Mouse (Mus musculus) CH12.LX (cell line): ENCODE results near the gene Daam1. TPM values are rescaled to one million over a fixed set of nuclear protein-coding genes. Genes with fewer than 3 reads are reported as not detected.

Experiments used
- DNase-seq: peaks from one replicate; pipeline ENCODE4 v3.0.0-alpha.2; 2013; ENCODE audit errors: extremely low read depth
- H3K27ac ChIP-seq: 2 replicates; pipeline ENCODE4 v1.5.1; 2012; ENCODE audit warnings: low read depth, mild to moderate bottlenecking, control low read depth, moderate library complexity; ENCODE audit not compliant: insufficient read depth
- H3K27me3 ChIP-seq: replicated peaks from 2 replicates; pipeline ENCODE3; 2012; ENCODE audit warnings: inconsistent platforms
- H3K36me3 ChIP-seq, 2 experiments: replicated peaks in 1 of 2; 2 replicates each; pipeline versions ENCODE3 to v1.6.1; 2012; ENCODE audit warnings: inconsistent platforms in 1 of 2, low read length in 1 of 2, mild to moderate bottlenecking in 1 of 2, mixed read lengths in 1 of 2, moderate library complexity in 1 of 2; ENCODE audit not compliant: control insufficient read depth in 1 of 2, insufficient read depth in 1 of 2
- H3K4me1 ChIP-seq, 2 experiments: 2 replicates each; pipeline ENCODE4 v1.6.1; 2012; ENCODE audit warnings: inconsistent platforms in 1 of 2, moderate library complexity in 1 of 2; ENCODE audit not compliant: insufficient read depth in 2 of 2, control insufficient read depth in 1 of 2
- H3K4me2 ChIP-seq: 2 replicates; pipeline ENCODE4 v1.6.1; 2012; ENCODE audit warnings: low read depth, mild to moderate bottlenecking, control low read depth; ENCODE audit not compliant: poor library complexity, insufficient read depth, severe bottlenecking
- H3K4me3 ChIP-seq, 3 experiments: fragments of 150-350 bp in 1 of 3; sonication (generic) in 1 of 3; replicated peaks in 1 of 3; 2 replicates each; pipeline versions ENCODE3 to v1.5.1; 2011 to 2012; ENCODE audit warnings: low read depth in 2 of 3, low read length in 2 of 3, mild to moderate bottlenecking in 2 of 3, moderate library complexity in 2 of 3, control low read depth in 1 of 3, improper control_type of control experiment in 1 of 3, inconsistent platforms in 1 of 3, mixed read lengths in 1 of 3; ENCODE audit not compliant: poor library complexity in 1 of 3
- H3K79me2 ChIP-seq: replicated peaks from 2 replicates; pipeline ENCODE4 v1.6.1; 2012; ENCODE audit warnings: mild to moderate bottlenecking, moderate library complexity; ENCODE audit not compliant: control insufficient read depth, poor library complexity, insufficient read depth, severe bottlenecking; ENCODE audit errors: extremely low read depth
- H3K9ac ChIP-seq: 2 replicates; pipeline ENCODE4 v1.6.1; 2012; ENCODE audit warnings: low read depth, mild to moderate bottlenecking, control low read depth, moderate library complexity; ENCODE audit not compliant: insufficient read depth
- H3K9me3 ChIP-seq: replicated peaks from 2 replicates; pipeline ENCODE3; 2012; ENCODE audit warnings: low read length, inconsistent platforms, mixed read lengths
- BHLHE40 ChIP-seq: IDR thresholded peaks from 2 replicates; pipeline ENCODE4 v1.6.1; 2011; ENCODE audit warnings: mild to moderate bottlenecking, low read depth, low read length, improper control_type of control experiment
- CHD1 ChIP-seq: IDR thresholded peaks from 2 replicates; pipeline ENCODE4 v1.6.1; 2012; ENCODE audit warnings: low read depth, low read length, improper control_type of control experiment, inconsistent platforms
- CTCF ChIP-seq, 2 experiments: IDR thresholded peaks in 1 of 2; conservative IDR thresholded peaks in 1 of 2; 2 replicates each; pipeline ENCODE4 v1.5.1; 2011 to 2012; ENCODE audit warnings: low read depth in 2 of 2, low read length in 2 of 2, improper control_type of control experiment in 1 of 2, inconsistent platforms in 1 of 2, mild to moderate bottlenecking in 1 of 2, moderate library complexity in 1 of 2
- ETS1 ChIP-seq: conservative IDR thresholded peaks from 2 replicates; pipeline ENCODE4 v1.6.1; 2012; ENCODE audit warnings: low read depth, mild to moderate bottlenecking, inconsistent platforms, low read length, improper control_type of control experiment, moderate library complexity
- HCFC1 ChIP-seq: IDR thresholded peaks from 2 replicates; pipeline ENCODE4 v1.6.1; 2012; ENCODE audit warnings: low read depth, mild to moderate bottlenecking, inconsistent platforms, low read length, improper control_type of control experiment
- JUN ChIP-seq: IDR thresholded peaks from 2 replicates; pipeline ENCODE4 v1.6.1; 2011; ENCODE audit warnings: low read depth, mild to moderate bottlenecking, low read length, improper control_type of control experiment, moderate library complexity; ENCODE audit not compliant: insufficient read depth
- JUND ChIP-seq: conservative IDR thresholded peaks from 2 replicates; pipeline ENCODE4 v1.6.1; 2011; ENCODE audit warnings: low read depth, low read length, improper control_type of control experiment
- MAFK ChIP-seq: IDR thresholded peaks from 2 replicates; pipeline ENCODE4 v1.6.1; 2011; ENCODE audit warnings: low read length, improper control_type of control experiment; ENCODE audit not compliant: insufficient replicate concordance
- MAX ChIP-seq: IDR thresholded peaks from 2 replicates; pipeline ENCODE4 v1.6.1; 2011; ENCODE audit warnings: low read length, improper control_type of control experiment
- MEF2A ChIP-seq: IDR thresholded peaks from 2 replicates; pipeline ENCODE4 v1.6.1; 2014; ENCODE audit warnings: low read depth, mild to moderate bottlenecking, inconsistent platforms, low read length, improper control_type of control experiment, borderline replicate concordance
- MYC ChIP-seq: IDR thresholded peaks from 2 replicates; pipeline ENCODE4 v1.6.1; 2011; ENCODE audit warnings: low read depth, mild to moderate bottlenecking, improper control_type of control experiment, low read length
- NRF1 ChIP-seq: IDR thresholded peaks from 2 replicates; pipeline ENCODE4 v1.6.1; 2014; ENCODE audit warnings: low read depth, mild to moderate bottlenecking, inconsistent platforms, low read length, improper control_type of control experiment, moderate library complexity
- POLR2A ChIP-seq: IDR thresholded peaks from 2 replicates; pipeline ENCODE4 v1.6.1; 2011; ENCODE audit warnings: low read depth, mild to moderate bottlenecking, improper control_type of control experiment, low read length
- POLR2AphosphoS2 ChIP-seq: IDR thresholded peaks from 2 replicates; pipeline ENCODE4 v1.6.1; 2011; ENCODE audit warnings: low read depth, low read length, improper control_type of control experiment
- RAD21 ChIP-seq: IDR thresholded peaks from 2 replicates; pipeline ENCODE4 v1.6.1; 2011; ENCODE audit warnings: low read depth, mild to moderate bottlenecking, low read length, improper control_type of control experiment, moderate library complexity
- RCOR1 ChIP-seq: conservative IDR thresholded peaks from 2 replicates; pipeline ENCODE4 v1.6.1; 2012; ENCODE audit warnings: low read depth, mild to moderate bottlenecking, inconsistent platforms, low read length, improper control_type of control experiment
- SMC3 ChIP-seq: IDR thresholded peaks from 2 replicates; pipeline ENCODE4 v1.6.1; 2011; ENCODE audit warnings: low read depth, low read length, improper control_type of control experiment
- TBP ChIP-seq: conservative IDR thresholded peaks from 2 replicates; pipeline ENCODE4 v1.6.1; 2011; ENCODE audit warnings: low read depth, low read length, improper control_type of control experiment
- UBTF ChIP-seq: IDR thresholded peaks from 2 replicates; pipeline ENCODE4 v1.6.1; 2012; ENCODE audit warnings: low read depth, mild to moderate bottlenecking, inconsistent platforms, low read length, improper control_type of control experiment, moderate library complexity
- USF1 ChIP-seq: IDR thresholded peaks from 2 replicates; pipeline ENCODE4 v1.6.1; 2014; ENCODE audit warnings: low read depth, mild to moderate bottlenecking, inconsistent platforms, low read length, improper control_type of control experiment
- ZC3H11A ChIP-seq: IDR thresholded peaks from 2 replicates; pipeline ENCODE4 v1.6.1; 2012; ENCODE audit warnings: low read depth, mild to moderate bottlenecking, inconsistent platforms, low read length, improper control_type of control experiment
- ZMIZ1 ChIP-seq: IDR thresholded peaks from 2 replicates; pipeline ENCODE4 v1.6.1; 2012; ENCODE audit warnings: low read depth, mild to moderate bottlenecking, inconsistent platforms, low read length, improper control_type of control experiment
- ZNF384 ChIP-seq: IDR thresholded peaks from 2 replicates; pipeline ENCODE4 v1.6.1; 2012; ENCODE audit warnings: low read depth, low read length, improper control_type of control experiment, inconsistent platforms
- dilution Hi-C: fragments of 300-500 bp; cut with MboI; formaldehyde crosslinking; loops from 2 replicates; pipeline ENCODE4 v1.14.3; 2020; ENCODE audit warnings: low sequenced_read_pairs; ENCODE audit not compliant: extremely low pct_unique_long_range_greater_than_20kb, extremely low pct_ligation_motif_present
- in situ Hi-C: fragments of 300-500 bp; cut with MboI; formaldehyde crosslinking; loops from 3 replicates; pipeline ENCODE4 v1.14.3; 2019; ENCODE audit warnings: low sequenced_read_pairs, low pct_ligation_motif_present, low pct_unique_long_range_greater_than_20kb, mixed read lengths
- polyA plus RNA-seq: library from polyadenylated mRNA; unstranded; fragments of >175 nt; gene quantifications from 2 replicates; pipeline ENCODE4 v1.2.1, GENCODE M21; 2012; ENCODE audit warnings: low read depth; ENCODE audit not compliant: insufficient read length
- total RNA-seq, 2 experiments: library from RNA; depleted of rRNA; stranded (reverse); fragments of 300-350 nt in 1 of 2; fragments of >200 nt in 1 of 2; gene quantifications; 2 replicates each; pipeline ENCODE4 v1.2.3; 2012 to 2014

Gene Daam1
- total and polyA plus RNA-seq, 3 experiments, result 10.7 to 27.9 (median 23.6) TPM

DNA sequence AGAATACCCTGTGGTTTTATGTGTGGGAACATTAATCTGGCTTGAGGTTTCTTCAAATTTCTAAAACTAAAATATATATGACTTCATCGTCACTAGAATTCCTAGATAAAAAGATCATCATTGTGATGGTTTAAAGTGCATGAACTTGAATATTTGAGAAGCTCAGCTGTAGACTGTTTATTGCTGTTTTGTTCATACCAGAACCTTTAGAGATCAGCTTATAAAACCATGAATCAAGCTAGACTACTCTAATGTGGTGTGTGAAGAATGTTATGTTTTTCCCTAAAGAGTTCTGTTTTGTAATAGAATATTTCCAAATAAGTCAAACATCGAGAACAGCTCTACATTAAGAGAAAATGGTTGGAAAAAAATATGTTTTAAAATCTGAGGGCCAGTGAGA, 156.3 kb downstream of the Daam1 start:
- Histone ChIP-seq H3K4me1 (peaks cover 0 to 8% of the 10 kb centered on the region in 2 experiments; a peak in 1 of 4 replicates), H3K27ac (no peak overlapping the region), H3K36me3 (peaks cover 31 to 96% of the 10 kb centered on the region in 2 experiments), H3K4me2 (no peak overlapping the region), H3K4me3 (no peak overlapping the region), H3K9ac (no peak overlapping the region), H3K9me3 (no peaks in the 10 kb centered on the region), H3K79me2 (no peaks in the 10 kb centered on the region), H3K27me3 (no peaks in the 10 kb centered on the region)
- in situ Hi-C loops, result no loop called here
- TF ChIP-seq HCFC1 (no peak), JUND (no peak), CHD1 (no peak), BHLHE40 (no peak), MEF2A (no peak), POLR2A (no peak), MAFK (no peak), TBP (no peak), MAX (no peak), NRF1 (no peak), ETS1 (no peak), RAD21 (no peak), UBTF (no peak), ZNF384 (no peak), RCOR1 (no peak)
- DNase-seq, result no peak
- dilution Hi-C loops, result no loop called here

DNA sequence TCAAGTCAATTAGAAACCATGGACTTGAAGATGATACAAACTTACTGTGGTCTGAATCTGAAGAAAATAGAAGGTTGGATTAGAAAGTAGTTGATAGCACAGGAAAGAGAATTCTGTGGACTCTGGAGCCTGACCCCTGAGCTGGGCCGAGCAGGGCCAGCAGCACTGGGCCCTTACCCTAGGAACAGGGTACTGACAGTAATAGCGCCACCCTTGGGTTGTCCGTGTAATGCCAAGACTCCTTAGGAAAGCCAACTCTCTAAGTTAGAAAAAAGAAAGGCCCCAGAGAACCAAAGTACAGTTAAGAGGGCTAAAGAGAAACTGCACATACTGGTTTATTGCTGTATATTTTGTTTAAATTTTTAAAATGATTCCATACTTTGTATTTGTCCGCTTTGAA, 157.0 kb downstream of the Daam1 start:
- peaks cover 0 to 5% of the 10 kb centered on the region in 2 experiments; a peak in 1 of 4 replicates for H3K4me1 ChIP-seq
- H3K4me2 ChIP-seq, result no peak overlapping the region
- H3K9ac ChIP-seq, result no peak overlapping the region
- dilution Hi-C loops, result no loop called here
- H3K9me3 ChIP-seq, result no peaks in the 10 kb centered on the region
- no peaks in the 10 kb centered on the region for H3K79me2 ChIP-seq
- H3K27ac ChIP-seq, result no peak overlapping the region
- TF ChIP-seq HCFC1 (no peak), USF1 (no peak), UBTF (no peak), ZMIZ1 (no peak), MEF2A (no peak), ZC3H11A (no peak), CHD1 (no peak), CTCF (conservative IDR thresholded peaks at IDR 0.05 in 1 of 2, IDR thresholded peaks at IDR 0.05 in 1 of 2; ENCODE audit: low read depth in 2 of 2, low read length in 2 of 2) (peak in 1 of 2 experiments; percentile 21; a peak in 2 of 4 replicates), JUN (no peak), POLR2AphosphoS2 (no peak), MYC (no peak), SMC3 (0 out of 2 replicates have a peak, but pooled peaks have one; percentile 11), MAX (no peak)
- in situ Hi-C loops, result no loop called here
- peaks cover 30 to 96% of the 10 kb centered on the region in 2 experiments for H3K36me3 ChIP-seq
- H3K4me3 ChIP-seq, result no peak overlapping the region
- no peaks in the 10 kb centered on the region for H3K27me3 ChIP-seq
- DNase-seq, result no peak
